Mouse (Mus musculus) cerebellum, adult 8-10 months (tissue): ENCODE measurements around the gene Col24a1.

Experiments
- DNase-seq: peaks from one replicate; pipeline ENCODE4 v3.0.0; 2022

Col24a1 gene

DNA sequence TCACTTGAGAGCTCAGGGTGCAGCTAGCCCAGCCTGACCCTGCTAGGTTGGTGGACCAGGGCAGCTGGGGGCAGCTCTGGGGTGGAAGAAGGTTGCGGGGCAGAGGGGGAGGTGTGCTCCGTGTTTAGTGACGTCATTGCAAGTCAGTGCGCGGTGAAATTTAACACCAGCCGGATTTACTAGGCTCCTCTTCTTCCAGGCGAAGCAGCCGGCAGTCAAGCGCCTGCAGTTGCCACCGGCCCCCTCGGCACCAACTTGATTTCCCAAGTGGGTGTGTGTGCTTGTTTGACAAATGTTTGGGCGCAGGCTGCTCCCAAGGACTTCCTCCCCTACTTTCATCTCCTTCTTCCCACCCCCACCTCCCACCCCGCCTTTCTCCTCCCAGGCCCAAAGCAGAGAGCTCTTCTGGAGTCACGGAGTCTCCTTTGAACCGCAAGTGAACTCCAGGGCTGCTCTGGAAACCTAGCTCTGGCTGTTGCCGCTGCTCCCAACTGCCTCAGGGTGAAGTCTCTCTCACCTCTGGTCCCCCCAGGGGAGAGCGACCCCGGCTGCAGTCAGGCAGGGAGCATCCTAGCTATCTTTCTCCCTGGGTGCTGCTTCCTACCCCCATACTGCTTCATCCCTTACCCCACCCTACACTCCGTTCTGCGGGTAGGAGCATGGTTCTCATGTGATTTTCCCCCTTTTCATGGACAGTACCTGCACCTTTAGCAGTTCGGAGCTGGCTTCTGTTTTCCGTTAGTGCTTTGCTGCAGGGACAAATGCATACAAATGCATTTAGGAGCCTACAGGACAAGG lies at the start of gene Col24a1:
Gene Col24a1 (plus strand): TSS at position 136 of the 798 bp plus-strand sequence.
- DNase-seq, result no peak

GRCm38 (mm10) chr3:145248040-145248439 lies 44.2 kb upstream of the Col24a1 start:
- no peak for DNase-seq

DNA sequence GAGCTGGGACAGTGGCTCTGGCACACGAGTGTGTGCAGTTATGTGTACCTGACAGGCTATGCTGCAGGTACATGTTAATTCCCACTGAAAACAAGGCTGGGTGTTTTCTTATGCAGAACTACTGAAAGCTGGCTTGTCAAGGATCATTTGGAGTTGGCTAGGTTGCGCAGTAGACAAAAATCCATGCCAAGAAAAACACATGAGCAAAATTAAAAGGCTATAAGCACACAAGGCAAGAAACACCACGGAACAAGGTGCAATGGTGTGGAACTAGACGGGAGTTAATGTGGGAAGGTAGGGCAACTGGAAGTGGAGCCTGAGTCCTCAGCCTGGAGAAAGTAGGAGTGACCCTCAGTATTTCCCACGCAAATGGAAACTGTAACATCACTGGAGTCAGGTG lies 39.2 kb upstream of the Col24a1 start:
- no peak for DNase-seq

DNA sequence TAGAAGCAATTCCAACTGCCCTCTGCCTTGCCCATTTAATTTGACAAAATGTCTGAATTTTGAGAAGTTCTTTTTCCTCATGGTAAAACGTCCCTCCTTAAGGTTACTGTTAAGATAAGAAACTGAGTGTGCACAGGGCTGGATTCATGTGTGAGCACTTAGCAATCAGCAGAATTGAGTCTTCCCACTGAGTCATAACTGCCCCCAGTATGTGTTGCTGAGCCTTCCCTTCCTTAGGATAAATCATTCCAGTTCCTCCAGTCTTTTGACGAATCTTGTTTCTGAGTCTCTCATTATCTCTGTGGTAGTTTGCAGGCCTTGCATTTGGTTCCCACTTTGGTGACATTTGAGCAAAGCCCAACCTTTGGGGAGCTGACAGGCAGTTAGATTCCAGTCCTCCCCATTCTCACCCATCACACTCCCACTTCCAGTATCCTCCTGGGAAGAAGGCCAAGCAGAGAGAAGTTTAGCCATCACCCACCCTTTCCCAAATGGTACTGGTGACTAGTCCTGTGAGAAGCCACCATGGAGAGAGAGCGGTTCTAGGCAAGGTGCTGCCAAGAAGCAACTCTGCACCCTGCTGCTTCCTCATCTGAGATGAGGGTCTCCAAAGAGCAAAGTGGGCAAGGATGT lies 37.4 kb upstream of the Col24a1 start:
- DNase-seq, result no peak

DNA sequence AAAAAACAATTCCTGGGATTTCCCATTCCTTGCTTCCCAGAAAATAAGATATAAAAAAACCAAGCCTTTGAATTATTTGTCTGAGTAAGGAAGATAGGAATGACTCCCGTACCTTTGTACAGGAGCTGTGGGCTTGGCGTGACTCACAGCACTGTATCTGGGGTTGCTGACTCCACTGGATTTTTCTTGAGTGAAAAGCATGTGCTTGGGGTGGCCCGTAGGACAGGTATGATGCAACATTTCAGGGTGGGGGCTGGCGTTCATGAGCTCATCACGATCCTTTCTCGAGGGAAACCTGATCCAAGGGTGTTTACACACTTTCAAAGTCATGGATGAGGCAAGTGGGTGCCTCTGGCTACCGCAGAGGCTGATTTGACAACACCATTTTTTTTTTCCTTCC lies 35.6 kb upstream of the Col24a1 start:
- no peak for DNase-seq

DNA sequence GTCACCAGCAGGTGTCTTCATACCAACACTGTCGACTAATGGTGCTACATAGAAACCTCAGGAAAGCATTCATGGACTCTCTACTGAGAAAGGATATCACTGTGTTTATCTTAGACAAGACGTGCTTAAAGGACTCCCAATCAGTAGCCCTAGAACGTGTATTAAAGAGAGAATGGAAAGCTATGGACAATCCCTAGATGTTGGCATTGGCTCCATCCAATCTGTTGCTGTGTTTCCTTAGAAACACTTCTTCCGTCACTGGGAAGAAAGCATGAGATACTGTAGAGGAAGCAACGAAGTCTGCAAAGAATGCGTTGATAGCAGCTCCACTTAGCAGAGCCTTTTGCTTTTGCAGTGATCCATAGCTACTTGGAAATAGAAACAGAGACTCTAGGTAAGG lies 32.6 kb upstream of the Col24a1 start:
- DNase-seq, result no peak

- DNase-seq, result no peak
Observed at GRCm38 (mm10) chr3:145263131-145263530, 29.1 kb upstream of the Col24a1 start.

- DNase-seq, result no peak
Observed at GRCm38 (mm10) chr3:145268066-145268465, 24.2 kb upstream of the Col24a1 start.

DNA sequence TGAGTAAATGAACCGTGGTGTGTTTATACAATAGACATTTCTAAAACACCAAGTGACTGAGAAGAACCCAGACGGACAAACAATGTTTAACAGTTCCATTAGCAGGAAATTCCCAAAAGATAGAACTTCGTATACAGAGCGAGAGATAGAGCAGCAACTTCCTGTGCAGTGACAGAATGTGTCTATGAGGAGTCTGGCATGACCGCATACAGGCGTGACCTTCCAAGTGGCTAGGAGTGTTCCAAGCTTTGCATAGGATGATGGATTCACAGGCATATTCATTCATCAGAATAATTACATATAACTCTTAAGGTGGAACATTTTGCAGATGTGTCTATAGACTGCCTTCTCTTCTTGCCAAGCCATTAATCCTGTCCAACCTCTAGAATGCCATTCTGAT lies 18.1 kb upstream of the Col24a1 start:
- no peak for DNase-seq

DNA sequence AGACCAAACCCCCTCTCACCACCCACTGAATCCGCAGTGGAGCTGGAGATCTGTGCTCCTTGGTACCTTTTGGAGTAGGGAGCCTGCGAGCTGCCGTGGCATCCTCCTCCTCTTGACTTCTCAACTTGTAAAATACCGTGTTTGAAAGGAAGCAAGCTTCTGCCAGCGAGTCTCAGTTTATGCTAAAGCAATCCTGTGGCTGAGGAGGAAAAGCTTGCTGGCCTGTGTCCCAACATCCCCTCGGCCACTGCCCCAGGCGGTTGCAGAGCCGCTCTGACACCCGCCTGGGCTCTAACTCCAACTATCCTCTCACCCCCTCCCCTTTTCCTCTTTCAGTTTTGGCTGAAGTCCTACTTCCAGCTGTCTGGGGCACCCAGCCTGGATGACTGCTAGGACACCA lies 935 bp downstream of the Col24a1 start:
- DNase-seq, result no peak

GRCm38 (mm10) chr3:145293623-145294307 lies 1.5 kb downstream of the Col24a1 start:
- DNase-seq, result no peak

- DNase-seq, result no peak
Observed at GRCm38 (mm10) chr3:145299980-145300591, 7.8 kb downstream of the Col24a1 start.

DNA sequence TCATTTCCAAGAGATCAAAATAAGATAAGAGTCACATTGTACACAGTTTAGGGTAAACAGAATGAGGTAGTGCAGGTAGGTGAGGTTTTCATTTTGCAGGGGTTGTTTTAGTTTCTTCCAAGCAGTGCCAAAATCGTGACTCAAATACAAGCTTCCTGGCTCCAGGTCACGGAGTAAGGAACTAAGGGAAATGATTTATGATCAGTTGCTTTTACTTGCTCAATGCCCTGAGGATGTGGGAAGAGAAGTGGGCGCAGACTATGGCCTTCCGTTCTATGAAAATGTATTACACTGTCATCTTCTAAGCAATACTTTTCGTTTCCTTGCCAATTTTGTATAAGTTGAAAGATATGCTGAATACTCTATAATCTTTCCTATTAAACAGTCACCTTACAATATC lies 13.0 kb downstream of the Col24a1 start:
- DNase-seq, result no peak

DNA sequence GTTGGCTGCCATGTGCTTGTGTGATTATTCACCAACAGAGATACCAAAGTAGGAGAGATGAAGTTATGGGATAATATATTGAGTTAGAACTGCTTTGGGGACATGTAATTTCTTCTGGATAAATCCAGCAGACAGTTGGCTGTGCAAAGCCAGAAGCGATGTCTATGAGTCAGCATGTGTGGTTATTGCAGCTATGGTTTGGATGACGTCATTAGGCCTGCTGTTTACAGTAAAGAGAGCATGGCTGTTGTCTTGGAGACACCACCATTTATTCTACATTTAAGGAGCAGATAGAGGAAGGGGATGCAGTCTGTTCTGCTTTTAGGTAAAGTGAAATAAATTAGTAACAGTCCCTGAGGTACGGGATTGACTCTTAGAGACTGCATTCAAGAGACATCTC lies 14.9 kb downstream of the Col24a1 start:
- no peak for DNase-seq

DNA sequence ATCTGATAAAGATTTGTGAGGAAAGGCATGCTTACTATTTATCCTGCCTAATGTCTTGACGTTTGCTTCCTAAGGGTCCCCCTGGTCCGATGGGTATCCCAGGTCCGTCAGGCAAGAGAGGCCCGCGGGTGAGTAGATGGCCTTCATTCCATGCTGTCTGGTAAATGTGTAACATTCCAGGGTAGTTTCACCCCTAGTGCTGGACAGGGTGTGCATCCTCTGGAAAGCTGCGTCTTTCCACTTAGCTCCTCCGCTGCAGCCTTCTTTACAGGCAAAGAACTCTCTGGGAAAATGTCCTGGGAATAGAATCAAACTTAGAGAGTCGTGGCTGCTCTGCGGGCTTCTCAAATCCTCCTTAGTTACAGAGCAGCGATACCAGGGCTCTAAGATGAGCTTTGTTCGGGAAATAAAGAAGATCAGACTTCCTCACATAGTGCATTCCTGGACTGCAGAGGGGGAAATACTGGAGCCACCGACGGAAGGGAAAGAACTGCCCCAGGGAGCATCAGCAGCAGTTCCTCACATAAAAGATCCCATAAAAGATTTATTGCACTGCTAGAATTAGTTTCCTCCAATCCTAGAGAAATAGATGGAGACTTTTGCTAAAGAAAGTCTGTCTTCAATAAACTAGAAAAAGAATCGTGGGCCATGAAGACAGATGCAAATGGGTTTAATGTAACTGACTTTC lies 28.5 kb downstream of the Col24a1 start:
- no peak for DNase-seq

DNA sequence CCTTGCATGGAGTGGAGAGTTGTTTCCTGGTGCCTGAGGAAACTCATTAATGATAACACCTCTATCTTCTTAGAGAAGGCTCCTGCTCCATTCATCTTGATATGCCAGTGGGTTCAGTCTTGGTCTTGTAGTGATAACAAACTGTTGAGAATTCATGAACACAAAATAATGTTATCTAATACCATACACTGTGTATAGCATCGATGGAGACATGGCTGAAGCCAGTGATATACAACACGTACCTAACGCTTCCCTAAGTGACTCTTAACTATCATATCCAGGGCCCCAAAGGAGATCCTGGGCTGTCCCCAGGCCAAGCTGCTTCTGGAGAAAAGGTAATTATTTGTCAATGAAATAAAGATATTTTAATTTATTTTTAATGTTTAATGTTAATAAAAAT lies 33.1 kb downstream of the Col24a1 start:
- no peak for DNase-seq

- no peak for DNase-seq
Observed at GRCm38 (mm10) chr3:145331642-145332041, 39.4 kb downstream of the Col24a1 start.

- no peak for DNase-seq
Observed at GRCm38 (mm10) chr3:145334046-145334445, 41.8 kb downstream of the Col24a1 start.

GRCm38 (mm10) chr3:145337161-145337560 lies 44.9 kb downstream of the Col24a1 start:
- no peak for DNase-seq

GRCm38 (mm10) chr3:145339851-145340499 lies 47.7 kb downstream of the Col24a1 start:
- DNase-seq, result no peak

GRCm38 (mm10) chr3:145348690-145349089 lies 56.4 kb downstream of the Col24a1 start:
- no peak for DNase-seq

GRCm38 (mm10) chr3:145353951-145354350 lies 61.7 kb downstream of the Col24a1 start:
- no peak for DNase-seq
